In the genomic region with DNA sequence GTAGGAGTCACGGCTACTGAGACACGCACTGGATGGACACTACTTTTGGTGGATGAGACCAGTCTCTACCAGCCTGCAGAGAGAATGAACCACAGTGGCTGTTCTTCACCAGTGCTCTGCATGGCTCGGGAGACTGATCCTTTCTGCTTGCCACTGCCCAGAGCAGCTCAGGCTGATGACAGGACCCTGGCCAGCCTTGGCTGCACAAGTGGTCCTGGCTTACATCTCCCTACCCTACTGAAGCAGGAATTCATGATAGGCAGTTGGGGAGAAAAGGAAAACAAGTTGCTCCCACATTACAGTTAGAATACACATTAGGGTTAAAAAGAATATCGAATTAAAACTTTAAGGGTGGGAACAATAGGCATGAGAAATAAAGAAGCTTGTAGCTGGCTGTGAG, we compare ENCODE assay signal across 16 mouse cellular contexts. TPM values are rescaled to one million over a fixed set of nuclear protein-coding genes. Genes with fewer than 3 reads are reported as not detected.
"Had no signal": no experiment of that assay in that cellular context is flagged by ENCODE, and none has a peak within 500 bp of the region (broad histone marks: within the 10 kb centered on the region; RNA-seq: fewer than 3 reads in every experiment).

No protein-coding gene starts in this region.

- H3K4me3 ChIP-seq: left cerebral cortex, adult 2 months; limb, embryonic 10.5 days; liver, embryonic 12.5 days; lung, embryonic 15.5 days; midbrain, embryonic 13.5 days; myocyte; neural tube, embryonic 15.5 days had no signal

- H3K4me2 ChIP-seq: liver, embryonic 12.5 days; lung, embryonic 15.5 days; midbrain, embryonic 13.5 days; neural tube, embryonic 15.5 days had no signal

- DNase-seq: kidney, postnatal 4 days; lung, postnatal 36 days; right cerebral cortex, adult 18-20 months; right cerebral cortex, postnatal 25 days; thymus, postnatal 36 days had no signal

- H3K9ac ChIP-seq: liver, embryonic 12.5 days; lung, embryonic 15.5 days; midbrain, embryonic 13.5 days; neural tube, embryonic 15.5 days had no signal

- ATAC-seq: liver, embryonic 12.5 days; midbrain, embryonic 13.5 days had no signal

- H3K27ac ChIP-seq: kidney, postnatal 0 days; left cerebral cortex, adult 2 months; limb, embryonic 10.5 days; liver, embryonic 12.5 days; lung, embryonic 15.5 days; midbrain, embryonic 13.5 days; neural tube, embryonic 15.5 days had no signal

- H3K4me1 ChIP-seq: limb, embryonic 10.5 days had no signal

- H3K36me3 ChIP-seq: limb, embryonic 10.5 days; lung, embryonic 15.5 days; midbrain, embryonic 13.5 days; neural tube, embryonic 15.5 days had no signal

- H3K27me3 ChIP-seq: liver, embryonic 12.5 days; lung, embryonic 15.5 days; midbrain, embryonic 13.5 days; neural tube, embryonic 15.5 days had no signal

- H3K9me3 ChIP-seq: limb, embryonic 10.5 days; liver, embryonic 12.5 days; lung, embryonic 15.5 days; midbrain, embryonic 13.5 days; neural tube, embryonic 15.5 days had no signal

RNA-seq across cellular contexts. Expression of gene Ppp1r3g, which starts 39.0 kb away (rescaled TPM):
- total RNA-seq: megakaryocyte progenitor cell, adult 5-6 weeks had no signal
- polyA plus RNA-seq: myocyte; small intestine, adult 2 months; thymus, postnatal 0 days had no signal
